Mouse (Mus musculus): ENCODE measurements around the gene Ecsit.
"Not testable (repeated sequence)": the region's sequence is repeated elsewhere in the genome, so short reads cannot be mapped to it uniquely, and the experiment has no call there.

Ecsit gene

GRCm38 (mm10) chr9:22089986-22090385, 4.7 kb upstream of the Ecsit start:
- DNase-seq (ENCODE audit: inconsistent age in 2 of 2, low spot score in 1 of 2) = peak; percentile 74 to 81

GRCm38 (mm10) chr9:22089281-22089680, 4.0 kb upstream of the Ecsit start:
- no peak for DNase-seq (ENCODE audit: inconsistent age in 2 of 2, low spot score in 1 of 2)

- DNase-seq (ENCODE audit: inconsistent age in 2 of 2, low spot score in 1 of 2) = no peak
Observed at GRCm38 (mm10) chr9:22087034-22087618, 1.9 kb upstream of the Ecsit start.

DNA sequence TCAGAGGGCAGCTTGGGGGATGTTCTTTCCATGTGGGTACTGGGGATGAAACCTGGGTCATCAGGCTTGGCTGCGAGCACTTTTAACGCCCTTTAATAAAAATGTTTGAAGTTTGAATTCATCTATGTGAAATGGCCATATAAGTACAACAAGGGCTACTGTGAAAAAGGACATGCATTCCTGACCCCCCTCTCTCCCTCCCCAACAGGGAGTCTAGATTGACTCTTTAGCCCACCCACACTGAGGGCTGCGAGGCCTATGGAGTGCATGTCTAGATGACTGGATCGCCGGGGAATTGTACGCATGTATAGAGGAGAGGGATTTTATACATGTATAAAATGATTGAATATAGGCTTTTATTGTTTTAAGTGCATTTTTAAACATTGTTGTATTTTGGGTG, 774 bp upstream of the Ecsit start:
- DNase-seq (ENCODE audit: inconsistent age in 2 of 2, low spot score in 1 of 2) = no peak

DNA sequence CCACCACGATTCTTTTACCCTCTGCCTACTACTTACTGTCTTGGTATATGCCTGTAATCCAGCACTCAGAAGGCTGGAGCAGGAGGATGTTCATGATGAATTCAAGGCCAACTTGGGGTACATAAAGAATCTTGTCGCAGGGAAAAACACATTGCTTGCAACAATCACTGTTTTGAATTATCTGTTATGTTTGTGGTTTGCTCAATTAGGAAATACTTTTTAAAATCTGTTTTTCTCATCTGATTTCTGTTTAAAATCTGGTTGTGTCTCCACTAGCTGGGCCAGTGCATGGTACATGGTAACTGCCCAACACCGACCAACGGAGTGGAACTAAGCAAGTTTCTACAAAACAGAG, 594 bp downstream of the Ecsit start:
- no peak for DNase-seq (ENCODE audit: inconsistent age in 2 of 2, low spot score in 1 of 2)

DNA sequence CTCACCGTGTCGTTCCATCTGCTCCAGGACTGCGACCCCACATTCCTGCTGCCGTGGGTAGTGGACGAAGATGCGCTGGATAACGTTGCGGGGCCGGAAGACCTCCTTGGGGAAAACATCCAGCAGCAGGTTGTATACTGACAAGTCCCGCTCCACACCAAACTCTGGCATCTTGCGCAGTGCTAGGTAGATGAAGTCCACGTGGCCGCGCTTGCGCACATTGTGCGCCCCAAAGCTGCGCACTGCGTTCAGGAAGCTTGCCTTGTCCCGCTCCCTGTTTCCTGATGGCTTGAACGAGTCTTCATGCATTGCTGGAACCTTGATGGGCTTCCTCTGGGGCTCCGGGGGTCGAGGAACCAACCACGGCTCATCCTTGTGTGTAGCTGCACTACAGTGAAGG, 9.0 kb downstream of the Ecsit start:
- DNase-seq (ENCODE audit: inconsistent age in 2 of 2, low spot score in 1 of 2) = no peak

DNA sequence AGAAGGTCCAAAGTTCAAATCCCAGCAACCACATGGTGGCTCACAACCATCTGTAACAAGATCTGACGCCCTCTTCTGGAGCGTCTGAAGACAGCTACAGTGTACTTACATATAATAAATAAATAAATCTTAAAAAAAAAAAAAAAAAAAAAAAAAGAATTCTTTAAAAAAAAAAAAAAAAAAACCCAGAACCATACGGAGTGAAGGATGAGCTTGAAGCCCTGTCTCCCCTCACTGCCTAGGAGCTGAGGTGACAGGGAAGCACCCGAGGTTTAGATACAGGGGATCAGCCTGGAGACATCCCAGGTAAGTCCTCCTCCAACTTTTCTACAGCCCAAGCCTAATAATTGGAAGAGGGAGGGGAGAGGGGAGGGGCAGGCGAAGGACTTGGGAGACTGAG, 9.5 kb downstream of the Ecsit start:
- DNase-seq (ENCODE audit: inconsistent age in 2 of 2, low spot score in 1 of 2) = not testable (repeated sequence)

DNA sequence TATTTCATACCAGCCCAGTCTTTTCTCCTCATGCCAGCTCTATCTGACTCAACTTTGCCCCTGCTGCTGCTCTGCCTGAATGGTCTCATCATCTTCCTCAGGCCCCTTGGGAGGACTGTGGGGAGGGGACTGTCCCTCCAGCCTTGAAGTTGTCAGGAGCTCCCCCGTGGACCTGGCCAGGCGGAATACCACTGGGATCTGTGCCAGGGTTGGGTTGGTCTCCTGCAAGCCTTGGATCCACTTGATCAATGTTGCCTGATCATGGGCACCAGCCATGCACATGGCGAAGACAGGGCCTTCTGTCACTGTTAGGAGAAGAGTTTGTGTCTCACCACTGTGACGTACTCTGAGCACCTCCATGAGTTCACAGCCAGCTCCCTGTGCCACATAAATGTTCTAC, 13.0 kb downstream of the Ecsit start:
- DNase-seq (ENCODE audit: inconsistent age in 2 of 2, low spot score in 1 of 2) = peak in 1 of 2 experiments; percentile 44

DNA sequence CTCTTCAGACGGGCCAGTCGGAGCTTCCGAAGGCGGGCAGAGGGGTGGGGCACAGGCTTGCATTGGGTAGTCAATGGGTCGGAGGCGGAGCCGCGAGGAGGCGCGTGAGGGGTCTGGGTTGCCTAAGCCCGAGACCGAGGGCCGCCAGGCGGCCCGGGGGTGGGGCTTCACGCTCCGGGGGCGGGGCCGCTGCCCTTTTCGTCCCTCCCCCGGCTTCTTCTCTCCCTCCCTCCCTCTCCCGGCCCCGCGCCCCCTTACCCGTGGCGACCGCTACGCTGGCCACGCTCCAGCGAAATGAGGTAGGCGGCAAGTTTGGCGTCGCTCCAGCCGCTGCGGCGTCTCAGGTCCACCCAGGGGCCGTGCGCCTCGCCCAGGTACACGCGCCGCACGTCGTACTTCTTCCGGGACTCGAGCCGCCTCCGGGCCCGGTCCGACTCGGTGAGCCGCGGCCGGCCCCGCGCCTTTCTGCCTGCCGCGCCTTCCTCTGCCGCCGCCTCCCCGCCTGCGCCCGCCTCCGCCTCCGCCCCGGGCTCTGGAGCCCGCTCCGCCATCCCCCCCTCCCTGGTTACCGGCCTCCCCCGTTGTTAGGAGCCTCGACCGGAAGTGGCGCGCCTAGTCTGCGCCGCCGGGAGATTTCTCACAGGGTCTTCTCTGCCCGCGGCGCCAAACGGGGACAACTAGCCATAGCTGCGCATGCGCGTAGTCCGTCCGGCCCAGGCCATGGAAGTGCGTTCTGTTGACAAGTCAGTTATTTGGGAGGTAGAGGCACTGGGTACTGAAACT, 14.3 kb downstream of the Ecsit start, which contains the start of the genes Gm49318 and Zfp653:
TSS of gene Gm49318 (minus strand) at position 469 of the 783 bp plus-strand sequence.
TSS of gene Zfp653 (minus strand) at position 586 of the 783 bp plus-strand sequence.
- peak; percentile 98 for DNase-seq (ENCODE audit: inconsistent age in 2 of 2, low spot score in 1 of 2)

- DNase-seq (ENCODE audit: inconsistent age in 2 of 2, low spot score in 1 of 2) = no peak
Observed at GRCm38 (mm10) chr9:22069881-22070553, 15.2 kb downstream of the Ecsit start.

GRCm38 (mm10) chr9:22067195-22067594, 18.0 kb downstream of the Ecsit start:
- DNase-seq (ENCODE audit: inconsistent age in 2 of 2, low spot score in 1 of 2) = no peak

DNA sequence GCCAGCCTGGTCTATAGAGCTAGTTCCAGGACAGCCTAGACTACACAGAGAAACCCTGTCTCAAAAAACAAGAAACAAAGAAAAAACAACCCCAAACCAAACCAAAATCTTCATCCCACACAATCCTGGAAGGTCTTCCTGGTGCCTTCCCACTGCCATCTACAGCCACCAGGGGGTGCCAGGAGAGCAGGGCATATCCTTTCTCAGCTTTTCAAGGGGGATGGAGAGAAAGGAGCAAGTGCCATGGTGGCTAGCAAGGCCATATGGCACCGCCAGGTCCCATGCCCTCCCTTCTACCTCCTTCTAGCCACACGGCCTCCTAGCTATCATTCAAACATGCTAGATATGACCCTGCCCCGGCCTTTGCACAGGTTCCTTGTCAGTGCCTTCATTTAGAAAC, 18.8 kb downstream of the Ecsit start:
- peak in 1 of 2 experiments; percentile 85 for DNase-seq (ENCODE audit: inconsistent age in 2 of 2, low spot score in 1 of 2)

- no peak for DNase-seq (ENCODE audit: inconsistent age in 2 of 2, low spot score in 1 of 2)
Observed at GRCm38 (mm10) chr9:22065642-22066041, 19.6 kb downstream of the Ecsit start.

DNA sequence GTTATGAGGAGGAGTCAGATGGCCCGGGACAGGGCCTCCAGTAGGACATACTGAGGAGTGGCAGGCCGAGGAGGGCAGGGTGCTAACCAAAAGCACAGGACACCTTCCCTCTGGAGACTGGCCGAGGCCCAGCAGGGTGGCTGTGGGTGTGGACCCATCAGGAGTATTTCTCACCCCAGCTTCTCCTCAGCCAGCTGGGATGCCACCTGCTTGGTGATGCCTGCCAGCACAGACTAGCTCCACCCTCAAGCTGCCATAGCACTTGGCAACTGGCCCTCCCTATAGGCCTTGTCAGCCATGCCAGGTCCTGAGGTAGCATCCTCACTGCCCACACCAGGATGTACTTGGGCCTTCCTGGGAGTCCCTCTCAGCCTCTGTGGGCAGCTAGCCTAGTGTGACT, 20.9 kb downstream of the Ecsit start:
- no peak for DNase-seq (ENCODE audit: inconsistent age in 2 of 2, low spot score in 1 of 2)

- no peak for DNase-seq (ENCODE audit: inconsistent age in 2 of 2, low spot score in 1 of 2)
Observed at GRCm38 (mm10) chr9:22061339-22061738, 23.9 kb downstream of the Ecsit start.

DNA sequence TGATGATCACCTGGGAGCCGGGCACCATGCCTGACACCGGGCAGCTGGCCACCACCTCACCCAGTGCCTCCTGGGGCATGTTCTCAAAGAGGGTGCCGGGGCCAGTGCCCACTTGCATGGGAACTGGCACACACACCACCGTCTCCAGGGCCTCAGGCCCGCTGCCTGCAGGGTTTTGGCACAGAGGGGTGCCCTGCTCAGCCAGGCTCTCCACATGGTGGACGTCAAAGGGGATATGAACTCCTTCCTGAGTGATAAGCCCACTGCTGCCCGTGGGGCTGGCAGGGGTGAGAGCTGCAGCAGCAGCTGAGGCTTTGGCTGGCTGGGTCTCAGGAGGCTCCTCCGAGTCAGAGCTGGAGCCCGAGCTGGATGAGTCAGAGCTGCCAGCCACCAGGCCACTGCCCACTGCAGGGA, 27.2 kb downstream of the Ecsit start:
- DNase-seq (ENCODE audit: inconsistent age in 2 of 2, low spot score in 1 of 2) = peak in 1 of 2 experiments; percentile 48

DNA sequence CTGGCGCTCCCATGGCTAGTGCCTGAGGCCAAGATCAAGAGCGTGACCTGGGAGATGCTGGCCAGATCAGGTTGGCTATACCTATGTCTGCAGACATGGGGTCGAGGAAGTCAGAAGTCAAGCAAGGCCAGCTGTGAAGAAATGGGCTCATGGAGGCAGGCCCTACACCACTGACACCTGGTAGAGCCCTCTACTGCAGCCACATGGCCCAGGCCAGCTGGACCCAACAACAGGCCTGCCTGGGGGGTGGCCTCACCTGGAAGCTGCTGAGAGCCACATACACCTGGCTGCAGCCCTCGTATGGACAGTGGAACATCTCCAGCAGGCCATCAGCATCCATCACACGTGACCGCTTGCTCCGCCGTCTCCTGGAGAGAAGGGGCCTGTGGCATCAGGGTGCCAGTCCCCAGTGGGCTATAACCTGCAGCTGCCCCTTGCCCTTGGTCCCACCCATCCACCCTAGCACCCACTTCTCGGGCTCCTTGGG, 28.2 kb downstream of the Ecsit start:
- no peak for DNase-seq (ENCODE audit: inconsistent age in 2 of 2, low spot score in 1 of 2)

DNA sequence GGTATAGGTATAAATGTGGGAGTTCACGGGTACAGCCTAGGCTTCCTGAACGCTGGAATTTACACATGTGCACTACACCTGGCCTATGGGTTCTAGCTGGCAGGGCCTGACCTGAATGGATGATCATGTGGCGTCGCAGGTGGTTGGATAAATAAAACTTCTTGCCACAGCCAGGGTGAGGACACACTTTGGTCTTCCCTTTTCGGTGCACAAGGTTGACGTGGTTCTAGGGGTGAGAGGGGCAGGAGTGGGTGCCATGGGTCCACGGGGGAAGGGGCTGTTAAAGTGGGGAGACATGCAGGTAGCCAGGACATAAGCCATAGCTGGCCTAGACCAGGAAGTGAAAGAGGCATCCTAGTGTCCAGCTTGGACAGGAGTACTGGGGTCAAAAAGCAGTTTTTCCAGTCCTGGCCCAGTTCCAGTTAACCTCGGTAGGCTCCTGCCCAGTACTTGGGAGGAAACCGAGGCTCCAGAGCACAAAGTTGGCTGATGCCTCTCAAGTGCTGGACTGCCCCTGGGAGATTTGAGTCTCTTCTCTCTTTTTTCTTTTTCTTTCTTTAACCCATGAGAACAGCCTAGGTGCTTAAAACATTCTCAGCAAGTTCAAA, 28.8 kb downstream of the Ecsit start:
- DNase-seq (ENCODE audit: inconsistent age in 2 of 2, low spot score in 1 of 2) = no peak

DNA sequence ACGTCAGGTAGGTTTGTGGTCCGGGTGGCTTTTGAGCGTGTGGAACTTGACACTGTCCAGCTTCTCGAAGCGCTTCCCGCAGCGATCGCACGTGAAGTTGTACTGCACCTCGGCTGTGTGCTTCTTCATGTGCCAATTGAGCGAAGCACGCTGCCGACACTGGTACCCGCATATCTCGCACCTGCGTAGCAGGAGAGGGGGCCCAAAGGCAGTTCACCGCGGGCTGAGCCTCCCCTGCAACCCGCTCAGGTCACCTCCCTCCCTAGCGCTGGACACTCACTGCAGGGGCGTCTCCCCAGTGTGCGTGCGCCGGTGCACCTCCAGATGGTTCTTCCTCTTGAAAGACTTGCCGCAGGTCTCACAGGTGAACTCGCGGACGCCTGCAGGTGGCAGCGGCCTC, 29.5 kb downstream of the Ecsit start:
- DNase-seq (ENCODE audit: inconsistent age in 2 of 2, low spot score in 1 of 2) = no peak

GRCm38 (mm10) chr9:22054411-22055076, 30.7 kb downstream of the Ecsit start:
- DNase-seq (ENCODE audit: inconsistent age in 2 of 2, low spot score in 1 of 2) = peak; percentile 80 to 94

DNA sequence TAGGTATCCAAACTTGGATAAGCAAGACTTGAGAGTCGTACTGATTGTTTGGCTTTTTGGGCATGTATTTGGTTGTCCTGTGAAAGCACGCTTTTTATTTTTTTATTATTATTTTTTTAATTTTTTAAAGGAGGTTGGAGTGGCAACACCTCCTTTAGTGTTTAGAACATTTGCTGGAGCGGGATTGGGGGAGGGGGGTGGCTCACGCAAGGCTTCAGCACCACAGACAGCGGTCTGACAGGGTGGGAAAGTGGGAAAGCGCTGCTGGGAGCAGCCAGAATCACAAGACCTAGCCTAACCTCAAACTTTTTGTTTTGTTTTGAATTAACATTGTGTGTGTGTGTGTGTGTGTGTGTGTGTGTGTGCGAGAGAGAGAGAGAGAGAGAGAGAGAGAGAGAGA, 31.6 kb downstream of the Ecsit start:
- DNase-seq (ENCODE audit: inconsistent age in 2 of 2, low spot score in 1 of 2) = no peak

Measured in adrenal gland, adult (tissue).